Mouse (Mus musculus): Measurements from ENCODE around the gene Utp11. TPM values are rescaled to one million over a fixed set of nuclear protein-coding genes. Genes with fewer than 3 reads are reported as not detected.

Utp11 gene
- total RNA-seq, 1 experiment, result 39.7 TPM

GRCm38 (mm10) chr4:124660603-124661002, 32.8 kb downstream of the Utp11 start:
- Histone ChIP-seq H3K9ac (ENCODE audit: insufficient read depth, low read depth, low read length, poor library complexity, severe bottlenecking) (no peak overlapping the region; the same call in 1 of the 2 replicates), H3K4me1 (ENCODE audit: control insufficient read depth in 2 of 2, insufficient read depth in 2 of 2, low read length in 2 of 2, poor library complexity in 1 of 2) (no peaks in the 10 kb centered on the region; a peak in 1 of 4 replicates), H3K27ac (ENCODE audit: insufficient read depth, low read depth, low read length, poor library complexity, severe bottlenecking) (no peak overlapping the region), H3K9me3 (ENCODE audit: control insufficient read depth, insufficient read depth, low read depth, low read length) (no peaks in the 10 kb centered on the region), H3K4me3 (ENCODE audit: insufficient read depth in 1 of 2, low read depth in 1 of 2, low read length in 2 of 2, poor library complexity in 1 of 2, severe bottlenecking in 1 of 2) (peak overlapping the region in 1 of 2 experiments; percentile 70; a peak in 2 of 4 replicates), H3K36me3 (ENCODE audit: control insufficient read depth, insufficient read depth, low read length, poor library complexity, severe bottlenecking) (peaks cover 3% of the 10 kb centered on the region; the same call in 1 of the 2 replicates)
- in situ Hi-C loops (cut with MboI; ENCODE audit: low sequenced_read_pairs in 2 of 2, unreplicated experiment in 2 of 2), result no loop called here
- TF ChIP-seq CHD2 (IDR thresholded peaks at IDR 0.05; ENCODE audit: low read depth, low read length) (no peak), HCFC1 (IDR thresholded peaks at IDR 0.05; ENCODE audit: borderline replicate concordance, insufficient read depth, low read length) (no peak), ZNF384 (IDR thresholded peaks at IDR 0.05; ENCODE audit: low read depth, low read length) (no peak), ZC3H11A (IDR thresholded peaks at IDR 0.05; ENCODE audit: borderline replicate concordance, low read depth, low read length) (no peak), MAFK (IDR thresholded peaks at IDR 0.05; ENCODE audit: insufficient read depth, low read depth, low read length) (no peak)
- no peak for DNase-seq (ENCODE audit: low read depth, low spot score)

- Histone ChIP-seq H3K36me3 (ENCODE audit: control insufficient read depth, insufficient read depth, low read length, poor library complexity, severe bottlenecking) (peaks cover 3% of the 10 kb centered on the region; the same call in 1 of the 2 replicates), H3K9ac (ENCODE audit: insufficient read depth, low read depth, low read length, poor library complexity, severe bottlenecking) (peak overlapping the region; percentile 44; the same call in 1 of the 2 replicates), H3K4me3 (ENCODE audit: insufficient read depth in 1 of 2, low read depth in 1 of 2, low read length in 2 of 2, poor library complexity in 1 of 2, severe bottlenecking in 1 of 2) (peak overlapping the region; percentile 70 to 87), H3K4me1 (ENCODE audit: control insufficient read depth in 2 of 2, insufficient read depth in 2 of 2, low read length in 2 of 2, poor library complexity in 1 of 2) (no peaks in the 10 kb centered on the region; a peak in 1 of 4 replicates), H3K9me3 (ENCODE audit: control insufficient read depth, insufficient read depth, low read depth, low read length) (no peaks in the 10 kb centered on the region), H3K27ac (ENCODE audit: insufficient read depth, low read depth, low read length, poor library complexity, severe bottlenecking) (no peak overlapping the region)
- no peak for DNase-seq (ENCODE audit: low read depth, low spot score)
- no peak for TF ChIP-seq ZC3H11A (IDR thresholded peaks at IDR 0.05; ENCODE audit: borderline replicate concordance, low read depth, low read length)
- no peak for TF ChIP-seq ZNF384 (IDR thresholded peaks at IDR 0.05; ENCODE audit: low read depth, low read length)
- TF ChIP-seq HCFC1 (IDR thresholded peaks at IDR 0.05; ENCODE audit: borderline replicate concordance, insufficient read depth, low read length), result no peak
- TF ChIP-seq MAFK (IDR thresholded peaks at IDR 0.05; ENCODE audit: insufficient read depth, low read depth, low read length), result no peak
- no peak for TF ChIP-seq CHD2 (IDR thresholded peaks at IDR 0.05; ENCODE audit: low read depth, low read length)
- in situ Hi-C loops (cut with MboI; ENCODE audit: low sequenced_read_pairs in 2 of 2, unreplicated experiment in 2 of 2), result no loop called here
Measured at GRCm38 (mm10) chr4:124659251-124660217, 33.9 kb downstream of the Utp11 start.

DNA sequence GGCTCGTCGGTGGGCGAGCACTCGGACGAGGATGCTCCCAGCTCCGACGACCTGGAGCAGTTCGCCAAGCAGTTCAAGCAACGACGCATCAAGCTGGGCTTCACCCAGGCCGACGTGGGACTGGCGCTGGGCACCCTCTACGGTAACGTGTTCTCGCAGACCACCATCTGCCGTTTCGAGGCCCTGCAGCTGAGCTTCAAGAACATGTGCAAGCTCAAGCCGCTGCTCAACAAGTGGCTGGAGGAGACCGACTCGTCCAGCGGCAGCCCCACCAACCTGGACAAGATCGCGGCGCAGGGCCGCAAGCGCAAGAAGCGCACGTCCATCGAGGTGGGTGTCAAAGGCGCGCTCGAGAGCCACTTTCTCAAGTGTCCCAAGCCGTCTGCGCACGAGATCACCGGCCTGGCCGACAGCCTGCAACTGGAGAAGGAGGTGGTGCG, 35.0 kb downstream of the Utp11 start:
- in situ Hi-C loops (cut with MboI; ENCODE audit: low sequenced_read_pairs in 2 of 2, unreplicated experiment in 2 of 2), result no loop called here
- peak overlapping the region; percentile 70 to 87 for H3K4me3 ChIP-seq (ENCODE audit: insufficient read depth in 1 of 2, low read depth in 1 of 2, low read length in 2 of 2, poor library complexity in 1 of 2, severe bottlenecking in 1 of 2)
- TF ChIP-seq CHD2 (IDR thresholded peaks at IDR 0.05; ENCODE audit: low read depth, low read length) (no peak), HCFC1 (IDR thresholded peaks at IDR 0.05; ENCODE audit: borderline replicate concordance, insufficient read depth, low read length) (no peak), ZNF384 (IDR thresholded peaks at IDR 0.05; ENCODE audit: low read depth, low read length) (no peak)
- peak overlapping the region; percentile 80; the same call in 1 of the 2 replicates for H3K9ac ChIP-seq (ENCODE audit: insufficient read depth, low read depth, low read length, poor library complexity, severe bottlenecking)
- no peak overlapping the region for H3K27ac ChIP-seq (ENCODE audit: insufficient read depth, low read depth, low read length, poor library complexity, severe bottlenecking)
- H3K9me3 ChIP-seq (ENCODE audit: control insufficient read depth, insufficient read depth, low read depth, low read length), result no peaks in the 10 kb centered on the region
- peaks cover 3% of the 10 kb centered on the region; the same call in 1 of the 2 replicates for H3K36me3 ChIP-seq (ENCODE audit: control insufficient read depth, insufficient read depth, low read length, poor library complexity, severe bottlenecking)
- no peaks in the 10 kb centered on the region; a peak in 1 of 4 replicates for H3K4me1 ChIP-seq (ENCODE audit: control insufficient read depth in 2 of 2, insufficient read depth in 2 of 2, low read length in 2 of 2, poor library complexity in 1 of 2)
- no peak for DNase-seq (ENCODE audit: low read depth, low spot score)

- peaks cover 0 to 4% of the 10 kb centered on the region in 2 experiments; a peak in 2 of 4 replicates for H3K4me1 ChIP-seq (ENCODE audit: control insufficient read depth in 2 of 2, insufficient read depth in 2 of 2, low read length in 2 of 2, poor library complexity in 1 of 2)
- in situ Hi-C loops (cut with MboI; ENCODE audit: low sequenced_read_pairs in 2 of 2, unreplicated experiment in 2 of 2), result no loop called here
- no peak overlapping the region; the same call in 1 of the 2 replicates for H3K27ac ChIP-seq (ENCODE audit: insufficient read depth, low read depth, low read length, poor library complexity, severe bottlenecking)
- H3K9ac ChIP-seq (ENCODE audit: insufficient read depth, low read depth, low read length, poor library complexity, severe bottlenecking), result peak overlapping the region; percentile 80
- H3K4me3 ChIP-seq (ENCODE audit: insufficient read depth in 1 of 2, low read depth in 1 of 2, low read length in 2 of 2, poor library complexity in 1 of 2, severe bottlenecking in 1 of 2), result peak overlapping the region; percentile 70 to 87; a peak in 3 of 4 replicates
- no peaks in the 10 kb centered on the region for H3K9me3 ChIP-seq (ENCODE audit: control insufficient read depth, insufficient read depth, low read depth, low read length)
- TF ChIP-seq HCFC1 (IDR thresholded peaks at IDR 0.05; ENCODE audit: borderline replicate concordance, insufficient read depth, low read length), result no peak
- TF ChIP-seq ZC3H11A (IDR thresholded peaks at IDR 0.05; ENCODE audit: borderline replicate concordance, low read depth, low read length), result no peak
- no peak for TF ChIP-seq ZNF384 (IDR thresholded peaks at IDR 0.05; ENCODE audit: low read depth, low read length)
- TF ChIP-seq CHD2 (IDR thresholded peaks at IDR 0.05; ENCODE audit: low read depth, low read length), result no peak
- no peak for TF ChIP-seq MAFK (IDR thresholded peaks at IDR 0.05; ENCODE audit: insufficient read depth, low read depth, low read length)
- peaks cover 3% of the 10 kb centered on the region; the same call in 1 of the 2 replicates for H3K36me3 ChIP-seq (ENCODE audit: control insufficient read depth, insufficient read depth, low read length, poor library complexity, severe bottlenecking)
- DNase-seq (ENCODE audit: low read depth, low spot score), result no peak
Measured at GRCm38 (mm10) chr4:124657781-124658180, 35.6 kb downstream of the Utp11 start.
